Mouse (Mus musculus) liver, embryonic 12.5 days (tissue): ENCODE measurements around the gene Gm266. TPM values are rescaled to one million over a fixed set of nuclear protein-coding genes. Genes with fewer than 3 reads are reported as not detected.

Experiments used
- ATAC-seq: fragments of 200-750 bp; cut with Nextera tagmentation; 2 replicates; pipeline ENCODE4 v1.8.0; 2017; ENCODE audit warnings: moderate number of reproducible peaks, mild to moderate bottlenecking, moderate library complexity
- H3K27ac ChIP-seq: fragments of 300-500 bp; sonication (generic); 2 replicates; pipeline ENCODE4 v1.5.1; 2016; ENCODE audit warnings: mild to moderate bottlenecking
- H3K27me3 ChIP-seq: fragments of 300-500 bp; sonication (generic); replicated peaks from 2 replicates; pipeline ENCODE4 v1.6.1; 2016; ENCODE audit warnings: mild to moderate bottlenecking, moderate library complexity
- H3K36me3 ChIP-seq: fragments of 300-500 bp; sonication (generic); 2 replicates; pipeline ENCODE4 v1.6.1; 2016; ENCODE audit warnings: mild to moderate bottlenecking, moderate library complexity
- H3K4me1 ChIP-seq: fragments of 300-500 bp; sonication (generic); 2 replicates; pipeline ENCODE4 v1.6.1; 2016
- H3K4me2 ChIP-seq: fragments of 300-500 bp; sonication (generic); 2 replicates; pipeline ENCODE4 v1.6.1; 2016; ENCODE audit warnings: mild to moderate bottlenecking, moderate library complexity
- H3K4me3 ChIP-seq: fragments of 300-500 bp; sonication (generic); 2 replicates; pipeline ENCODE4 v1.5.1; 2016; ENCODE audit warnings: mild to moderate bottlenecking, moderate library complexity
- H3K9ac ChIP-seq: fragments of 300-500 bp; sonication (generic); 2 replicates; pipeline ENCODE4 v1.6.1; 2016; ENCODE audit warnings: mild to moderate bottlenecking, moderate library complexity
- H3K9me3 ChIP-seq: fragments of 300-500 bp; sonication (generic); replicated peaks from 2 replicates; pipeline ENCODE4 v1.6.1; 2016; ENCODE audit warnings: mild to moderate bottlenecking, moderate library complexity
- WGBS: fragments of 180-500 bp; shearing (Covaris S2); methylation state at CpG from one replicate; pipeline ENCODE4 v1.1.7; 2016; ENCODE audit not compliant: insufficient replicate concordance; 5-methylcytosine and 5-hydroxymethylcytosine counted together
- polyA plus RNA-seq: library from polyadenylated mRNA; unstranded; fragments of >200 nt; fragmentation: Nextera tagmentation; extraction: Ambion mirVana; gene quantifications from 2 replicates; pipeline ENCODE4 v1.2.1, GENCODE M21; 2016

Gene Gm266
- polyA plus RNA-seq, 1 experiment from 2014 or later, result 1.8 TPM

GRCm38 (mm10) chr12:111499617-111500016 lies 14.0 kb upstream of the Gm266 start:
- Histone ChIP-seq H3K36me3 (no peaks in the 10 kb centered on the region), H3K9ac (no peak overlapping the region), H3K4me3 (no peak overlapping the region), H3K9me3 (no peaks in the 10 kb centered on the region), H3K27me3 (peaks cover 65% of the 10 kb centered on the region), H3K27ac (no peak overlapping the region), H3K4me2 (no peak overlapping the region), H3K4me1 (no peaks in the 10 kb centered on the region)
- WGBS, result 55% methylated on average over 5 of the region's 5 CpGs
- ATAC-seq, result no peak

DNA sequence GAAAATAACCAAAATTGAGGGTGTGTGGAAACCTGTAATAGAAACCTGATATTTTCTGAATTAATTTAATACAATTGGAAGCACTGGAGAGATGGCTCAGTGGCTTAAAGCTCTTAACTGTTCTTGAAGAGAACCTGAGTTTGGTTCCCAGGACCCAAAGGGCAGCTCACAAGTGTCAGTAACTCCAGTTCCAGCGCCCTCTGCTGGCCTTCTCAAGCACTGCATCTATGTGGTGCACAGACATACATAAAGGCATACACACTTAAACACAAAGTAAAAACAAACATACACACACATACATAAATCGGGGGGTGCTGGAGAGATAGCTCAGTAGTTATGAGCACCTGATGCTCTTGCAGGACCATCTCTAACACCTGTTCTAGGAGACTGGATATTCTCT lies 11.5 kb upstream of the Gm266 start:
- peaks cover 3% of the 10 kb centered on the region; the same call in 1 of the 2 replicates for H3K9me3 ChIP-seq
- peaks cover 47% of the 10 kb centered on the region for H3K27me3 ChIP-seq
- no peaks in the 10 kb centered on the region for H3K4me1 ChIP-seq
- no peak overlapping the region for H3K27ac ChIP-seq
- no peak overlapping the region for H3K4me3 ChIP-seq
- no peak overlapping the region for H3K9ac ChIP-seq
- H3K4me2 ChIP-seq, result no peak overlapping the region
- WGBS, result 35% methylated on average over 2 of the region's 2 CpGs
- no peak for ATAC-seq
- no peaks in the 10 kb centered on the region for H3K36me3 ChIP-seq

- Histone ChIP-seq H3K9ac (no peak overlapping the region), H3K4me1 (no peaks in the 10 kb centered on the region), H3K27me3 (peaks cover 48% of the 10 kb centered on the region), H3K27ac (no peak overlapping the region), H3K36me3 (no peaks in the 10 kb centered on the region), H3K4me3 (no peak overlapping the region), H3K4me2 (no peak overlapping the region), H3K9me3 (peaks cover 5% of the 10 kb centered on the region; the same call in 1 of the 2 replicates)
- no peak for ATAC-seq
- WGBS, result 61% methylated on average over 4 of the region's 4 CpGs
Measured at GRCm38 (mm10) chr12:111494931-111495330, 9.3 kb upstream of the Gm266 start.

DNA sequence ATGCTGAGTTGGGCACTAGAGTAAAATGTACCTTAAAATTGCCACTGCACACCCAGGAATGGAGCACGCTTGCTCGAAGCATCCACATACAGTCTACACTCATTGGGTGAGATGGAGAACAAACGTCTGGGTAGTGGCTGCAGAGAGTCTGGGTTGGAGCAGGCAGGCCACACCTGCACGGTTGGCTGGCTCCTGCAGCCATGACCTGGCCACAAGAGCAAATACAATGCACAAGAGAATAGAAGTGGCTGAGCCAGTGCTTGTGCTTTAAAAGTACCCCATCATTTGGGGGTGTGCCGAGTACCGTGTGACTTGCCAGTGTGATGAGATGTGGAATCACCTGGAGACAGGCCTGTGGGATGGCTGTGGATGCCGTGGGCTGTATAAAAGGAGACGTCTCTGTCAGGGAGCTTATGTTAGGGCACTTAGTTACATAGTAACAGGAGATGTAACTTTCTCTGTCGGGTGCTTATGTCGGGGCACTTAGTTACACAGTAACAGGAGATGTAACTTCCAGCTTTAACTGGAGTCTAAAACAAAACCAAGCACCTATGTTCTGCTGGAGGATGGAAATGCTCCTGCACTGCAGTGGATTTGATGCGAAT lies 3.7 kb upstream of the Gm266 start:
- WGBS, result 61% methylated on average over 11 of the region's 11 CpGs
- no peak overlapping the region for H3K4me2 ChIP-seq
- H3K4me3 ChIP-seq, result no peak overlapping the region
- H3K36me3 ChIP-seq, result no peaks in the 10 kb centered on the region
- H3K27me3 ChIP-seq, result peaks cover 81% of the 10 kb centered on the region
- no peak overlapping the region for H3K9ac ChIP-seq
- H3K4me1 ChIP-seq, result peaks cover 17% of the 10 kb centered on the region
- H3K9me3 ChIP-seq, result peaks cover 5% of the 10 kb centered on the region; the same call in 1 of the 2 replicates
- ATAC-seq, result no peak
- no peak overlapping the region for H3K27ac ChIP-seq

DNA sequence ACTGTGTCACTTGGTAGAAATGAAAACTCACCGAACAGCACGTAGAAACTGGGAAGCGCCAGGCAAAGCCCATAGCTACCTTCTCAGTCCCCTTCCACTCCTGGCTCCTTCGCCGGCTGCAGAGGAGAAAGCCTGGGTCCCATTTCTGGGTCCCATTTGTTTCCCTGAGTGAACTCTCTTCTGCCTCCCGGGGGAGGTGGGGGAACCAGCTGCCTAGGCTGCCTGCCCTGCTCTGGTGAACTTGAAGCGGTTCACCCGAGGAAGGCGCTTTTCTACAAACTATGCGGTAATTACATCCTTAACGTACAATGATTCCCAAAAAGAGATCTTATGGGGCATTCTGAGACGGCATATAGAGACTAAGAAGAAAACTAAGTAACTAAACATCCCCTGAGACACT lies 832 bp upstream of the Gm266 start:
- peaks cover 99% of the 10 kb centered on the region for H3K27me3 ChIP-seq
- H3K36me3 ChIP-seq, result no peaks in the 10 kb centered on the region
- no peak for ATAC-seq
- peaks cover 17% of the 10 kb centered on the region for H3K4me1 ChIP-seq
- H3K4me3 ChIP-seq, result no peak overlapping the region
- no peak overlapping the region for H3K27ac ChIP-seq
- no peak overlapping the region for H3K9ac ChIP-seq
- WGBS, result 9% methylated on average over 12 of the region's 12 CpGs
- H3K4me2 ChIP-seq, result peak overlapping the region; percentile 63; the same call in 1 of the 2 replicates
- no peaks in the 10 kb centered on the region for H3K9me3 ChIP-seq

DNA sequence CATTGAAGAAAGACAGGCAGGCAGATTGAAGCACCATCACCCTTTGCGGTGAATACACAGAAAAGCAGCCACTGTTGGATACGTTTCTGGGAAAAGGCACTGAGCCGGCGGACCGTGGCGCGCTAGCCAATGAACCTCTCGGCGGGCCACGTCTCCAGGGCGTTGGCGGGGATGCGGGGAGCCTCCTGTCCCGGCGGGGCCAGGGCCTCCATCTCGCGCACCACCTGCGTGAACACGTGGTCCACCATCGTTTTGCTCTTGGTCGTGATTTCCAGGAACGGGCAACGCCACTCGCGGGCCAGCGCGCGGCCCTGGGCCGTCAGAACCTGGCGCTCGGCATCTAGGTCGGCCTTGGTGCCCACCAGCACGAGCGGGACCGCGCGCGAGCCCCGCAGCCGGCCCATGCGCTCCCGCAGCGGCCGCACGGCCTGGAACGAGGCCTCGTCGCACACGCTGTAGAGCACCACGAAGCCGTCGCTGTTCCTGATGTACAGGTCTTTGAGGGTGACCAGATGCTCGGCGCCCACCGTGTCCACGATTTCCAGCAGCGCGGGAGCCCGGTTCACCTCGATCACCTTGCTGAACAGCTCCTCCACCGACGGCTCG lies 474 bp downstream of the Gm266 start:
- WGBS, result 4% methylated on average over 63 of the region's 63 CpGs
- no peaks in the 10 kb centered on the region for H3K36me3 ChIP-seq
- H3K9ac ChIP-seq, result no peak overlapping the region
- peak overlapping the region; percentile 41 for H3K4me3 ChIP-seq
- peaks cover 17% of the 10 kb centered on the region for H3K4me1 ChIP-seq
- no peak overlapping the region for H3K27ac ChIP-seq
- H3K27me3 ChIP-seq, result peaks cover 99% of the 10 kb centered on the region
- H3K4me2 ChIP-seq, result peak overlapping the region; percentile 63
- H3K9me3 ChIP-seq, result no peaks in the 10 kb centered on the region
- 0 out of 2 replicates have a peak, but pooled peaks have one; percentile 15 for ATAC-seq

- H3K4me2 ChIP-seq, result no peak overlapping the region
- ATAC-seq, result no peak
- 55% methylated on average over 2 of the region's 2 CpGs for WGBS
Measured at GRCm38 (mm10) chr12:111479917-111480316, 5.7 kb downstream of the Gm266 start.

GRCm38 (mm10) chr12:111478924-111479323 lies 6.7 kb downstream of the Gm266 start:
- Histone ChIP-seq H3K27ac (no peak overlapping the region), H3K4me2 (no peak overlapping the region), H3K9me3 (no peaks in the 10 kb centered on the region), H3K4me3 (no peak overlapping the region), H3K4me1 (no peaks in the 10 kb centered on the region), H3K9ac (no peak overlapping the region), H3K36me3 (no peaks in the 10 kb centered on the region), H3K27me3 (peaks cover 73% of the 10 kb centered on the region)
- 61% methylated on average over 5 of the region's 5 CpGs for WGBS
- ATAC-seq, result no peak

More at GRCm38 (mm10) chr12:111479917-111480316, 5.7 kb downstream of the Gm266 start:
- Histone ChIP-seq H3K27ac (no peak overlapping the region), H3K4me1 (no peaks in the 10 kb centered on the region), H3K9ac (no peak overlapping the region), H3K4me3 (no peak overlapping the region), H3K27me3 (peaks cover 78% of the 10 kb centered on the region), H3K36me3 (no peaks in the 10 kb centered on the region), H3K9me3 (no peaks in the 10 kb centered on the region)

GRCm38 (mm10) chr12:111474893-111475643 lies 10.6 kb downstream of the Gm266 start:
- no peaks in the 10 kb centered on the region for H3K4me1 ChIP-seq
- H3K36me3 ChIP-seq, result no peaks in the 10 kb centered on the region
- H3K27me3 ChIP-seq, result peaks cover 56% of the 10 kb centered on the region
- no peak overlapping the region for H3K4me3 ChIP-seq
- ATAC-seq, result no peak
- no peak overlapping the region for H3K4me2 ChIP-seq
- no peak overlapping the region for H3K9ac ChIP-seq
- 47% methylated on average over 8 of the region's 8 CpGs for WGBS
- no peaks in the 10 kb centered on the region for H3K9me3 ChIP-seq
- no peak overlapping the region for H3K27ac ChIP-seq

- Histone ChIP-seq H3K36me3 (no peaks in the 10 kb centered on the region), H3K27me3 (peaks cover 55% of the 10 kb centered on the region), H3K9ac (no peak overlapping the region), H3K4me2 (no peak overlapping the region), H3K27ac (no peak overlapping the region), H3K4me3 (no peak overlapping the region), H3K4me1 (0 out of 2 replicates have a peak, but pooled peaks cover under 1% of the 10 kb centered on the region), H3K9me3 (no peaks in the 10 kb centered on the region)
- 74% methylated on average over 3 of the region's 3 CpGs for WGBS
- no peak for ATAC-seq
Measured at GRCm38 (mm10) chr12:111474384-111474783, 11.2 kb downstream of the Gm266 start.

DNA sequence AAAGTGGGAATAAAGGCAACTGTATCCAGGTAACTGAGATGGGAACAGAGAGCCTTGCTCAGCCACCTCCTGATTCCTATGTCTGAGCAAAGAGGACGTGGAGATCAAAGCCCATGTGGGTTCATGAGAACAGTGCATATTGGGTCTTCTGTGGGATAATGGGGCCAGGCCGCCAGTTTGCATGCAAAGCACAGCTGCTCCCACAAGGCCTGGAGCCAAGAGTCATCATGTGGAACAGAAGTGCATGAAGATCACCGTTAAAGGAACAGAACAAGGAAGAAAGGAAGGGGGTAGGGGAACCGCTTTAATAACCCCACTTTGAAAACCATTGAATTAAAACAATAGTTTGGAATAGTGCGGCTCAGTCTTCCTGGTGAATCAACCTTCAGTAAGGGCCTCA lies 12.7 kb downstream of the Gm266 start:
- H3K27ac ChIP-seq, result no peak overlapping the region
- H3K27me3 ChIP-seq, result peaks cover 58% of the 10 kb centered on the region
- no peak overlapping the region for H3K4me3 ChIP-seq
- WGBS, result 61% methylated on average over 5 of the region's 5 CpGs
- H3K36me3 ChIP-seq, result no peaks in the 10 kb centered on the region
- no peak for ATAC-seq
- no peak overlapping the region for H3K9ac ChIP-seq
- no peaks in the 10 kb centered on the region for H3K9me3 ChIP-seq
- H3K4me1 ChIP-seq, result 0 out of 2 replicates have a peak, but pooled peaks cover 3% of the 10 kb centered on the region
- no peak overlapping the region for H3K4me2 ChIP-seq

GRCm38 (mm10) chr12:111471721-111472120 lies 13.9 kb downstream of the Gm266 start:
- no peak overlapping the region for H3K27ac ChIP-seq
- no peak overlapping the region for H3K4me3 ChIP-seq
- no peaks in the 10 kb centered on the region for H3K9me3 ChIP-seq
- no peak for ATAC-seq
- 61% methylated on average over 3 of the region's 3 CpGs for WGBS
- H3K27me3 ChIP-seq, result peaks cover 52% of the 10 kb centered on the region
- H3K9ac ChIP-seq, result no peak overlapping the region
- no peaks in the 10 kb centered on the region for H3K36me3 ChIP-seq
- H3K4me1 ChIP-seq, result 0 out of 2 replicates have a peak, but pooled peaks cover 3% of the 10 kb centered on the region
- H3K4me2 ChIP-seq, result no peak overlapping the region
